Mouse (Mus musculus) neural tube, embryonic 11.5 days (tissue): ENCODE data around the gene Fbll1. TPM values are rescaled to one million over a fixed set of nuclear protein-coding genes. Genes with fewer than 3 reads are reported as not detected.
"Not testable (repeated sequence)": the region's sequence is repeated elsewhere in the genome, so short reads cannot be mapped to it uniquely, and the experiment has no call there.

Experiments used
- ATAC-seq: fragments of 200-750 bp; cut with Nextera tagmentation; 2 replicates; pipeline ENCODE4 v1.8.0; 2017; ENCODE audit warnings: moderate number of reproducible peaks, mild to moderate bottlenecking, moderate TSS enrichment, moderate library complexity; ENCODE audit not compliant: insufficient read depth, low FRiP score, low TSS enrichment
- DNase-seq: peaks from one replicate; pipeline ENCODE4 v3.0.0-alpha.2; 2015; ENCODE audit warnings: low spot score
- H3K27ac ChIP-seq: fragments of 300-500 bp; sonication (generic); 2 replicates; pipeline ENCODE4 v1.5.1; 2014; ENCODE audit warnings: low read depth, mild to moderate bottlenecking, low read length
- H3K27me3 ChIP-seq: fragments of 300-500 bp; sonication (generic); 2 replicates; pipeline ENCODE4 v1.6.1; 2014; ENCODE audit warnings: mild to moderate bottlenecking, low read length, mixed read lengths; ENCODE audit not compliant: control insufficient read depth, insufficient read depth
- H3K36me3 ChIP-seq: fragments of 300-500 bp; sonication (generic); 2 replicates; pipeline ENCODE4 v1.6.1; 2014; ENCODE audit warnings: mild to moderate bottlenecking, low read length, moderate library complexity, mixed read lengths; ENCODE audit not compliant: control insufficient read depth, insufficient read depth
- H3K4me1 ChIP-seq: fragments of 300-500 bp; sonication (generic); 2 replicates; pipeline ENCODE4 v1.6.1; 2014; ENCODE audit warnings: low read length, mixed read lengths; ENCODE audit not compliant: control insufficient read depth, insufficient read depth
- H3K4me2 ChIP-seq: fragments of 300-500 bp; sonication (generic); 2 replicates; pipeline ENCODE4 v1.6.1; 2014; ENCODE audit warnings: low read depth, mild to moderate bottlenecking, moderate library complexity
- H3K4me3 ChIP-seq: fragments of 300-500 bp; sonication (generic); 2 replicates; pipeline ENCODE4 v1.5.1; 2014; ENCODE audit warnings: low read depth, low read length
- H3K9ac ChIP-seq: fragments of 300-500 bp; sonication (generic); 2 replicates; pipeline ENCODE4 v1.6.1; 2014; ENCODE audit warnings: mild to moderate bottlenecking, low read length
- H3K9me3 ChIP-seq: fragments of 300-500 bp; sonication (generic); 2 replicates; pipeline ENCODE4 v1.6.1; 2016; ENCODE audit warnings: low read length; ENCODE audit not compliant: control insufficient read depth
- whole genome bisulfite sequencing: fragments of 180-500 bp; shearing (Covaris S2); extraction: QIAGEN DNeasy Blood & Tissue Kit; methylation state at CpG from one replicate; pipeline ENCODE4 v1.1.7; 2014; 5-methylcytosine and 5-hydroxymethylcytosine counted together
- polyA plus RNA-seq: library from polyadenylated mRNA; unstranded; fragments of >200 nt; fragmentation: Nextera tagmentation; extraction: Ambion mirVana; gene quantifications from 2 replicates; pipeline ENCODE4 v1.2.1, GENCODE M21; 2014

Gene Fbll1
- polyA plus RNA-seq = 4.3 and 4.9 TPM in 2 replicates

DNA sequence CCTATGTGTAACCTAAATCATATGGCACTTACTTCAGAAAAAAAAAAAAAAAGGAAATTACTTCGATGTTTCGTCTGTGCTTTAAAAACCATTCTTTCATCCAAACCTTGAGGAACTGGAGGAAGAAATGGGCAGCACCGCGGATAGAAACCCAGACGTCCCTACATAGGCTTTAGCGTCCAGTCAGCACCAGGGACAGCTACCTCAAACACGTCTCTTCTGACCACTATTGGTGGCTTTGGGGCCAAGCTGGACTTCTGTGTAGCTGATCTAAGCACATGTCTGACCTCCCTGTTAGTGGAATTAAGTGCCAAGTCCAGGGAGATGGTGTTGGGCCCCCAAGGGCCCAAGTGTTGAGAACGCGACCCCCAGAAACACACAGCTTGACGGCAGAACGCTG lies at the start of gene Fbll1:
Fbll1 (minus strand) TSS at position 11 of the 400 bp plus-strand sequence.
- Histone ChIP-seq H3K9ac (peak within 1 kb of the TSS; percentile 48), H3K4me2 (peak within 1 kb of the TSS; percentile 71), H3K27ac (no peak within 1 kb of the TSS), H3K4me3 (peak within 1 kb of the TSS; percentile 52), H3K4me1 (no peaks in the 10 kb centered on the region; the same call in 1 of the 2 replicates), H3K9me3 (no peaks in the 10 kb centered on the region), H3K36me3 (no peaks in the 10 kb centered on the region), H3K27me3 (peaks cover 36% of the 10 kb centered on the region)
- 13% methylated on average over 11 of the region's 11 CpGs for WGBS
- peak; percentile 65 for DNase-seq
- no peak for ATAC-seq

DNA sequence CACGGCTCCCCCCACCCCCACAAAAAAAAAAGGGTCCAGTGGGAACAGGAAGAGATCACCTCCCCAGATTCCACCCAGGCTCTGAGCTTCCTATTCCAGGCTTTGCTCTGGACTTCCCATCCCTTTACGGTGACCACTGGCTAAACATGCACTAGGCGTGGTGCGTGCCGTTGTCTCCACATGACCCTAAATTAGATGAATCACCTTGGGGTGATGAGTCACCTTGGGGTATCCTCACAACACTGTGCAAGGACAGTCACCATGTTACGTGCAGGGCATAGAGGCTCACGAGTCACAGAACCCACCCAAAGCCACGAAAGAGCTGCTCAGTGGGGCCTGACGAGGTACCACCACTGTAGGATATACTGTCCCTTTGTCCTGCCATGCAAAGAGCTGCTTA lies 45.6 kb upstream of the Fbll1 start:
- Histone ChIP-seq H3K36me3 (no peaks in the 10 kb centered on the region), H3K9ac (no peak overlapping the region), H3K9me3 (no peaks in the 10 kb centered on the region), H3K4me3 (no peak overlapping the region), H3K27me3 (no peaks in the 10 kb centered on the region), H3K27ac (no peak overlapping the region), H3K4me2 (no peak overlapping the region), H3K4me1 (no peaks in the 10 kb centered on the region)
- DNase-seq (no peak), ATAC-seq (no peak)
- WGBS = 92% methylated on average over 9 of the region's 9 CpGs

DNA sequence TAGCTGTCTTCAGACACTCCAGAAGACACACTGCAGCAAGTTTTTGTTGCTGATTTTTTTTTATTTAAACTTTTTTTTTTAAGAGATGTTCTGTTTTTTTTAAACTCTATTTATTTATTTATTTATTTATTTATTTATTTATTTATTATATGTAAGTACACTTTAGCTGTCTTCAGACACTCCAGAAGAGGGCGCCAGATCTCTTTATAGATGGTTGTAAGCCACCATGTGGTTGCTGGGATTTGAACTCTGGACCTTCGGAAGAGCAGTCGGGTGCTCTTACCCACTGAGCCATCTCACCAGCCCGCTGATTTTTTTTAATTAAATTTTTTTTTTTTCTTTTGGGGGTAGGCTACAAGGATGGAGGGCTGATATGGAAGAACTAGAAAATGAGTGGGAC lies 43.9 kb upstream of the Fbll1 start:
- not testable (repeated sequence) for H3K36me3 ChIP-seq, H3K27me3 ChIP-seq, H3K9me3 ChIP-seq, H3K4me3 ChIP-seq, H3K27ac ChIP-seq, H3K4me2 ChIP-seq, H3K9ac ChIP-seq, DNase-seq, ATAC-seq, H3K4me1 ChIP-seq
- WGBS = 84% methylated on average over 4 of the region's 4 CpGs

DNA sequence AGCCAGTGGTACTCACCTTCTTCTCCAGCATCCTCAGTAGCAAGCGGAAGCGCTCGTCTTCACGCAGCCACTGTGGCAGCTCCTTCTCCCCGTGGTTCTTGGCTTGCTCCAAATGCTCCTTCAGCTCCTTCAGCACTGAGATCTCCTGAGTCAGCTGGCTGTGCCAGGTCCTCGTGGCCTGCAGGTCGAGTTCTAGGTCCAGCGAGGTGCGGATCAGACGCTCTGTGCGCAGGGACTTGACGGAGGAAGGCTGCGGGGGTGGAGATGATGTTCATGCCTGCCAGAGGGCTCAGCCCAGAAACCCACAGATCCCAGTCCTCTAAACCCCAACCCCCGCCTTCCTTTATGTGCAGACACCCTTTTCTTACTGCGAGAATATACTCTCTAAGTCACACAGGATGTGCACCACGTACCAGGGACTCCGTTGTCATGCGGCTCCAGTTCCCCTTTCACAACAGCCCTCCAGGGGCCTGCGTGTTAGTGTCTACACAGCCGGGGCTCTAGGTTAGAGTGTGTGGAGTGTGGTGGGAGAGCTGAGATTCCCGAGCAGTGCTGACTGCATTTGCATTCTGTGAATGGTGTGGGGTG lies 43.1 kb upstream of the Fbll1 start:
- H3K4me2 ChIP-seq = no peak overlapping the region
- no peak overlapping the region for H3K4me3 ChIP-seq
- H3K36me3 ChIP-seq = no peaks in the 10 kb centered on the region
- no peaks in the 10 kb centered on the region for H3K9me3 ChIP-seq
- whole genome bisulfite sequencing = 84% methylated on average over 21 of the region's 21 CpGs
- H3K27ac ChIP-seq = no peak overlapping the region
- H3K9ac ChIP-seq = no peak overlapping the region
- H3K27me3 ChIP-seq = no peaks in the 10 kb centered on the region
- H3K4me1 ChIP-seq = peaks cover 3% of the 10 kb centered on the region
- no peak for DNase-seq
- ATAC-seq = peak; percentile 18; the same call in 1 of the 2 replicates

GRCm38 (mm10) chr11:35840806-35841205 lies 42.1 kb upstream of the Fbll1 start:
- not testable (repeated sequence) for H3K27me3 ChIP-seq, DNase-seq, H3K36me3 ChIP-seq, H3K4me2 ChIP-seq, H3K9ac ChIP-seq, H3K4me3 ChIP-seq, H3K4me1 ChIP-seq, H3K9me3 ChIP-seq, H3K27ac ChIP-seq, ATAC-seq
- 88% methylated on average over 4 of the region's 4 CpGs for WGBS

DNA sequence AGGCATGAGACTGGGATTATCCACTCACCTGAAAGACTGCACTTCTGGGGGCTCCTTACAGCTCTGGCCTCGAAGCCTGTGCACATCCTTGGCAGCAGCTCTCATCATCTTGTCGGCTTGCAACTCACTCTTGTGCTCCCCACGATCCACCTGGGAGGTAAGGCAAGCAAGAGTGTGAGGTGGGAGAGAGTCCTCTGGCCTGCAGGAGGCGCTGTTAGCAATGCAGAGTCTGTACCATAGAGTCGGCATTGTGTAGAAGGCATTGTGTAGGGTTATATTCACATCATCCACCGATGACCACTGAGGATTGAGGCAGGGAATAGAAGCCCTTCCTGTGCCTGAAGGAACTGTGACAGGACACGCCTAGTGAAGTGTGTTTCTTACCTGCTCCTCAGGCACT lies 41.6 kb upstream of the Fbll1 start:
- no peak overlapping the region for H3K27ac ChIP-seq
- peaks cover 3% of the 10 kb centered on the region for H3K4me1 ChIP-seq
- H3K4me2 ChIP-seq = no peak overlapping the region
- no peaks in the 10 kb centered on the region for H3K36me3 ChIP-seq
- ATAC-seq = no peak
- H3K9me3 ChIP-seq = no peaks in the 10 kb centered on the region
- DNase-seq = peak; percentile 19
- WGBS = 85% methylated on average over 7 of the region's 7 CpGs
- no peaks in the 10 kb centered on the region for H3K27me3 ChIP-seq
- H3K9ac ChIP-seq = no peak overlapping the region
- H3K4me3 ChIP-seq = no peak overlapping the region

GRCm38 (mm10) chr11:35838345-35839338 lies 40.0 kb upstream of the Fbll1 start:
- Histone ChIP-seq H3K4me3 (peak overlapping the region; percentile 20), H3K36me3 (no peaks in the 10 kb centered on the region), H3K27me3 (no peaks in the 10 kb centered on the region), H3K9me3 (no peaks in the 10 kb centered on the region), H3K4me2 (peak overlapping the region; percentile 49), H3K27ac (peak overlapping the region; percentile 66; the same call in 1 of the 2 replicates), H3K4me1 (peaks cover 3% of the 10 kb centered on the region), H3K9ac (peak overlapping the region; percentile 51; the same call in 1 of the 2 replicates)
- WGBS = 7% methylated on average over 28 of the region's 28 CpGs
- DNase-seq (peak; percentile 90), ATAC-seq (peak; percentile 80)

GRCm38 (mm10) chr11:35837156-35838126 lies 38.8 kb upstream of the Fbll1 start:
- Histone ChIP-seq H3K9ac (no peak overlapping the region), H3K27me3 (no peaks in the 10 kb centered on the region), H3K4me1 (peaks cover 9% of the 10 kb centered on the region), H3K4me2 (no peak overlapping the region), H3K4me3 (no peak overlapping the region), H3K27ac (no peak overlapping the region), H3K9me3 (no peaks in the 10 kb centered on the region), H3K36me3 (no peaks in the 10 kb centered on the region)
- no peak for DNase-seq
- ATAC-seq = no peak
- 83% methylated on average over 5 of the region's 5 CpGs for WGBS
